Mouse (Mus musculus) liver, embryonic 16.5 days (tissue): ENCODE data around the gene Fxr1. TPM values are rescaled to one million over a fixed set of nuclear protein-coding genes. Genes with fewer than 3 reads are reported as not detected.
"Not testable (repeated sequence)": the region's sequence is repeated elsewhere in the genome, so short reads cannot be mapped to it uniquely, and the experiment has no call there.

Experiments used
- ATAC-seq: fragments of 200-750 bp; cut with Nextera tagmentation; 2 replicates; pipeline ENCODE4 v1.8.0; 2017; ENCODE audit warnings: low read depth, mild to moderate bottlenecking, moderate number of reproducible peaks, moderate library complexity
- H3K27ac ChIP-seq: fragments of 300-500 bp; sonication (generic); 2 replicates; pipeline ENCODE4 v1.5.1; 2014; ENCODE audit warnings: mild to moderate bottlenecking, low read length
- H3K27me3 ChIP-seq: fragments of 300-500 bp; sonication (generic); 2 replicates; pipeline ENCODE4 v1.6.1; 2014; ENCODE audit warnings: low read depth, low read length, mixed read lengths; ENCODE audit not compliant: control insufficient read depth, insufficient read depth
- H3K36me3 ChIP-seq: fragments of 300-500 bp; sonication (generic); 2 replicates; pipeline ENCODE4 v1.6.1; 2014; ENCODE audit warnings: mild to moderate bottlenecking; ENCODE audit not compliant: control insufficient read depth, insufficient read depth
- H3K4me1 ChIP-seq: fragments of 300-500 bp; sonication (generic); 2 replicates; pipeline ENCODE4 v1.6.1; 2014; ENCODE audit warnings: low read depth, low read length, mixed read lengths; ENCODE audit not compliant: control insufficient read depth
- H3K4me2 ChIP-seq: fragments of 300-500 bp; sonication (generic); 2 replicates; pipeline ENCODE4 v1.6.1; 2014; ENCODE audit warnings: low read depth, low read length, mixed read lengths
- H3K4me3 ChIP-seq: fragments of 300-500 bp; sonication (generic); 2 replicates; pipeline ENCODE4 v1.5.1; 2014; ENCODE audit warnings: low read depth, mild to moderate bottlenecking, low read length
- H3K9ac ChIP-seq: fragments of 300-500 bp; sonication (generic); 2 replicates; pipeline ENCODE4 v1.6.1; 2014; ENCODE audit warnings: low read depth, low read length
- H3K9me3 ChIP-seq: fragments of 300-500 bp; sonication (generic); replicated peaks from 2 replicates; pipeline ENCODE4 v1.6.1; 2016; ENCODE audit warnings: low read length; ENCODE audit not compliant: control insufficient read depth
- WGBS: fragments of 180-500 bp; shearing (Covaris S2); extraction: QIAGEN DNeasy Blood & Tissue Kit; methylation state at CpG from one replicate; pipeline ENCODE4 v1.1.7; 2014; ENCODE audit not compliant: insufficient replicate concordance; 5-methylcytosine and 5-hydroxymethylcytosine counted together
- polyA plus RNA-seq: library from polyadenylated mRNA; unstranded; fragments of >200 nt; fragmentation: Nextera tagmentation; extraction: Ambion mirVana; gene quantifications from 2 replicates; pipeline ENCODE4 v1.2.1, GENCODE M21; 2015

Fxr1 gene
- polyA plus RNA-seq = 21.0 and 23.6 TPM in 2 replicates

DNA sequence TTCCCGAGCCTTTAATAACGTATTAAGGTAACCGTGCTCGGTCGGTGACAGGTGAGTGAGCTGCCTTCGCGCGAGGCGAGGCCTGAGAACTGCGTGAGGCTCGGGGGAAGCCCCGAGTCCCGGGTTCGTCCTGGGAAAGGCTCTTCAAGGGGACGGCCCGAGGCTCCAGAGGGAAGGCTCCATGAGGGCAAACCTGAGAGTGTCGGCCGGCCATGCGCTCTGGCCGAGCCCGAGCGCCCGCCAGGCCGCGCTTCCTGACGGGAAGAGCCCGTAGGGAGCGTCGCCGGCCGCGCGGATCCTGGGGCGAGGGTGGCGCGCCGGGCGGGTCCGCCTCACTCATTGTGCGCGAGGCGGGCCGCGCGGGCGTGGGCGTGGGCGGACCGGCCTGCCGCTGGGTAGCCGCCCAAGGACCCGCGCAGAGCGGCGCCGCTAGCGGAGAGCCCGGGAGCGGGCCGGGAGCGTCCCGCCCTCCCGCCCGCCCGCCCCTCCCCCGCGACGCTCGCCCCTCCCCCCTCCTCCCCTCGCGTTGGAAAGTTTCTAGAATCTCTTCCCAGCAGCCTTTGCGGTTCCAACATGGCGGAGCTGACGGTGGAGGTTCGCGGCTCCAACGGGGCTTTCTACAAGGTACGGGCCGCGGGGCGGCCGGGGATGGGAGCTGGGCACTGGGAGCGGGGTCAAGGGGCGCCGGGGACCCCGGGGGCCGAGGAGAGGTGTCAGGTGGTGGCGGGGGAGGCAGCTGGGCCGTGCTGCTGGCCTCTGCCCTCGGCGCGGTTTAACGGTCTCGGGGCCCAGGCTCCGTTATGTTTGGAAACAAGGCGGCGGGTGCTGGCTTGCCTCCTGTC is at the start of gene Fxr1:
TSS of gene Fxr1 (plus strand) at position 404 of the 842 bp plus-strand sequence.
- Histone ChIP-seq H3K9ac (peak within 1 kb of the TSS; percentile 100), H3K4me2 (peak within 1 kb of the TSS; percentile 80), H3K4me3 (peak within 1 kb of the TSS; percentile 83), H3K27ac (peak within 1 kb of the TSS; percentile 93), H3K4me1 (peaks cover 16% of the 10 kb centered on the region), H3K27me3 (no peaks in the 10 kb centered on the region), H3K36me3 (no peaks in the 10 kb centered on the region), H3K9me3 (no peaks in the 10 kb centered on the region)
- peak; percentile 99 for ATAC-seq
- under 1% methylated on average over 77 of the region's 97 CpGs for WGBS

DNA sequence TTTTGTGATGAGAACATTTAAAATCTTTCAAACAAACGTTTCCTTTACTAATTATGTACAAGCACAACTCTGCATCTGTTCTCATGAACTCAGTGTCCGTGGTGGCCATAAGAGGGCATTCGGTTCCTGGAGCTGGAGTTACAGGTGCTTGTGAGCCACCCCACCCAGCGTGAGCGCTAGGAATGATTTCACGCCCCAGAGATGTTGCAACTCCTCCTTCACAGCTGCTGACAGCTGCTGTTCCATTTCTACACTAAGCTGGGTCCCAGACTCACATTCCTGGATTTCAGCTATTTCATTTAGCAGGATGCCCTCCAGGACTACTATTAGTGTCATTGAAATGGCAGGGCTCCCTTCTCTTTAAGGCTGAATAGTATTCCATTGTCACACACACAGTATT is 40.3 kb upstream of the Fxr1 start:
- Histone ChIP-seq H3K4me2 (no peak overlapping the region), H3K4me1 (no peaks in the 10 kb centered on the region), H3K9ac (no peak overlapping the region), H3K4me3 (no peak overlapping the region), H3K27me3 (no peaks in the 10 kb centered on the region), H3K9me3 (no peaks in the 10 kb centered on the region), H3K36me3 (no peaks in the 10 kb centered on the region), H3K27ac (no peak overlapping the region)
- no peak for ATAC-seq
- 56% methylated on average over 6 of the region's 6 CpGs for WGBS

DNA sequence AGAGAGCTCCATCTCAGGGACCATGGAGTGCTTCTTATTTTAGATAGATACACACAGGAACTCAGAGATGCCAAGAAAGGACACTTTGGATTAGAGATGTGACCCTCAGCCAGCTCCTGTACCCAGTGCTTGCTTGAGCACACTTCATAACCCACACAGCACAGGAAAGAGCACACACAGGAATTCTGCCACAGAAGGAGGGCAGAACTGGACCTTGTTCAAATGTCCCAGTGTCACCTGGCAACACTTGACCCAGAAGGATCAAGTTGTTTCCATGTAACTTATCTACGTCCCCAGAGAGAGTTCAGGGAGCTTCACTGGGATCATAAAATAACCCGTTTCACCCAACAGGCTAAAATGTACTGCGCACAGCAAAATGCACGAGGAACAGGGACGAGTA is 37.0 kb upstream of the Fxr1 start:
- ATAC-seq = no peak
- H3K9me3 ChIP-seq = no peaks in the 10 kb centered on the region
- 70% methylated on average over 5 of the region's 5 CpGs for WGBS
- no peak overlapping the region for H3K9ac ChIP-seq
- no peaks in the 10 kb centered on the region for H3K27me3 ChIP-seq
- H3K4me2 ChIP-seq = no peak overlapping the region
- no peaks in the 10 kb centered on the region for H3K4me1 ChIP-seq
- H3K27ac ChIP-seq = no peak overlapping the region
- H3K36me3 ChIP-seq = no peaks in the 10 kb centered on the region
- H3K4me3 ChIP-seq = no peak overlapping the region

DNA sequence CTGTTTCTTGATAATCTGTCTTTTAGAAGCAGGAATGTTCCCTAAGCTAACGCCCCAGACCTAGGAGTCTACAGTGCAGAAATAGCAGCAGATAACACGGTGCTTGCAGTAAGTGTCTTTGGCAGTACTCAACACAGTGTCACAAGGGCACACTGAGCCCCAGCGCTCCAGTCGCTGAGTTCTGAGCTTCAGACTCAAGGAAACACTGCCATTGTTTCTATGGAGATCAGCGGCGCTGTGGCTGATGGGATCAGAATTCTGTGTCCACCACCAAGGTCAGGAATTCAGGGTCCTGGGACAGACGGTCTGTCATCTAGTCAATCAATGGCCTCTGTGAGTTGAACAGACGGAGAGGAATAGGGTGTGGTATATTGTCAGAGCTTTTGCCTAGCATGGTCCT is 30.4 kb upstream of the Fxr1 start:
- H3K27me3 ChIP-seq = no peaks in the 10 kb centered on the region
- H3K4me2 ChIP-seq = no peak overlapping the region
- no peak overlapping the region for H3K4me3 ChIP-seq
- no peak overlapping the region for H3K27ac ChIP-seq
- H3K36me3 ChIP-seq = no peaks in the 10 kb centered on the region
- ATAC-seq = no peak
- no peaks in the 10 kb centered on the region for H3K4me1 ChIP-seq
- no peaks in the 10 kb centered on the region for H3K9me3 ChIP-seq
- WGBS = 66% methylated on average over 8 of the region's 8 CpGs
- no peak overlapping the region for H3K9ac ChIP-seq

DNA sequence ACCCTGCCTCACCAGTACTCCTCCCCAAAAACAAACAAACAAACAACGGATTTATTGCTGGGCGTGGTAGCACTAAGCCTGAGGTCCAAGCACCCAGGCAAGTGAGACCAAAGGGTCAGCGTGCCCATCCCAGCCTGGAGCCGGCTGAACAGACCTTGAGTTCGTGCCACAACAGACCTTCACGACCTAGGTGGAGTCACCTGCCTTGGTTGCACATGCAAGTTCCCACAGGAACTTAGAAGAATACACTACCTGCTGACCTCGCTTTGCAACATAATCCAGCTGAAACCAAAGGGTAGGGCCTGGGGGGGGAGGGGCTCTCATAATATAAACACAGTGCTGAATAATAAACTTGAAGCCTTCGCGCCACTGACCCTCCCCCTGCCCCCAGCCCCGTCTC is 29.3 kb upstream of the Fxr1 start:
- no peak for ATAC-seq
- Histone ChIP-seq H3K4me1 (no peaks in the 10 kb centered on the region), H3K9me3 (no peaks in the 10 kb centered on the region), H3K27ac (no peak overlapping the region), H3K36me3 (no peaks in the 10 kb centered on the region), H3K27me3 (no peaks in the 10 kb centered on the region), H3K9ac (no peak overlapping the region), H3K4me3 (no peak overlapping the region), H3K4me2 (no peak overlapping the region)
- WGBS = 57% methylated on average over 10 of the region's 10 CpGs

DNA sequence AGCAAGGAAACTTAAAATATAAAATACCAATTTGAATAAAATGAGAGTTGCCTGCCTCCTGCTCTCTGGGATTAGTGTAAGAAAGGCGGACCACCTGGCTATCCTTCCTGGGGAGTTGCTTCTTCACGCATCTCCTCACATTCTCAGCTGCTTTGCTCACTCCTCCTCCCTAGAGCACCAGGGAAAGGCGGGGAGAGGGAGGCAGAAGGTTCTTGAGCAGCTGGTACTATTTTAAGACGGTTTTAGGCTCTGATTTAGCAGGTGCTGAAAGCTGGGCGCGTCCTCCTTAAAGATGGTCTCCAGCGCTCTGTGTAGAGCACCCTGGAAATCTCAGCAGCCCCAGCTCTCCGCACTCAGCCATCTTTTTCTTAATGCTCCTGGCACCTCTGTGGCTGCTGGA is 28.8 kb upstream of the Fxr1 start:
- Histone ChIP-seq H3K4me2 (no peak overlapping the region), H3K9ac (no peak overlapping the region), H3K27ac (no peak overlapping the region), H3K36me3 (no peaks in the 10 kb centered on the region), H3K9me3 (no peaks in the 10 kb centered on the region), H3K4me1 (no peaks in the 10 kb centered on the region), H3K27me3 (no peaks in the 10 kb centered on the region), H3K4me3 (no peak overlapping the region)
- 52% methylated on average over 8 of the region's 8 CpGs for WGBS
- ATAC-seq = no peak

DNA sequence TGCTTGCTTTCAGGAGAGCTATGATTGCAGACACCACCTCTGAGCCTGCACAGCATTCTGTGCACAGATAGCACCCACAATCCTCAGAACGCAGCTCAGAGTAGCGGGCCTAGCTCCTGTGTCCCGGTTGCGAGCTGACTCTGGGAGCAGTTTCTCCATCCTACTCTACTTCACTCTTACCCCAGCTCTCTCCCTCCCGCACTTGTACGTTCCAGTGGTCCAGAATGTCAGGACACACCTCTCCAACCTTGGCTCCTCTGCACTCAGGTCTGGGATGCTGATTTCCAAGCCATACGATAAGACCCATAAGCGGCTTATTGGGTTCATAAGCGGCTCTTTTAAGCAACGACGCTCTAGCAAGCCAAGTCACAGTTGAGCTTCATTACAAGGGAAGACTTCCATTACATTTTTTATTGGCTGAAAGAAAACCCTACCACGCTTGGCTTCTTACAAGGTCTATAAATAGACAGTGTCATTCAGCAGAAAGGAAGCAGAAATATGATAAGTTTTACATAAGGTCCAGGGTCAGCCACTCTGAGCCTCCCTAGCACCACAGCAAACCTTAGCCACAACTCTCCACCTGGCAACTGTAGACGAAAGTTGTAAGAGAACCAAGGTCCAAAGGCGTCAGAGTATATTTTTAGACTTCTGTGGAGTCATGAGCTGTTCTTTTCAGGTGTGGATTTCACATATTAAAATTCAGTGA is 26.2 kb upstream of the Fxr1 start:
- H3K36me3 ChIP-seq = no peaks in the 10 kb centered on the region
- no peak overlapping the region for H3K4me3 ChIP-seq
- H3K27ac ChIP-seq = no peak overlapping the region
- 73% methylated on average over 14 of the region's 14 CpGs for WGBS
- no peaks in the 10 kb centered on the region for H3K27me3 ChIP-seq
- H3K4me2 ChIP-seq = no peak overlapping the region
- no peaks in the 10 kb centered on the region for H3K9me3 ChIP-seq
- H3K4me1 ChIP-seq = no peaks in the 10 kb centered on the region
- no peak overlapping the region for H3K9ac ChIP-seq
- ATAC-seq = no peak

DNA sequence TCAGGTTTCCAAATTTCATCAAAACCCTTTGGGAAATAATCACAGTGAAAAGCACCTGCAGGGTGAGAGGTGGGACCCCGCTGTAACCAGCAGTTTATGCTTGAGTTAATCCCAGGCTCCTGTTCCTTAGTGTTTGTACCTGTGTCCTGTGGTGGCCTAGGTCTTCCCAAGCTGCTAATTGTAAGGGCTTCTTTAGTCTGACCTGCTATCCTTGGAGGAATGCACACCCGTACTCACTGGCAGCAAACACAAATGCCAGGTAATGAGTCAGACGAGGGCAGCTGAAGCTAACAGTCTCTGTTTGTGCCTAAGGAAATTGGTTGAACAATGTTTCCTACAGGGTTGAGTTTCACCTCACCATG is 25.6 kb upstream of the Fxr1 start:
- Histone ChIP-seq H3K27ac (no peak overlapping the region), H3K4me2 (no peak overlapping the region)
- no peak for ATAC-seq

DNA sequence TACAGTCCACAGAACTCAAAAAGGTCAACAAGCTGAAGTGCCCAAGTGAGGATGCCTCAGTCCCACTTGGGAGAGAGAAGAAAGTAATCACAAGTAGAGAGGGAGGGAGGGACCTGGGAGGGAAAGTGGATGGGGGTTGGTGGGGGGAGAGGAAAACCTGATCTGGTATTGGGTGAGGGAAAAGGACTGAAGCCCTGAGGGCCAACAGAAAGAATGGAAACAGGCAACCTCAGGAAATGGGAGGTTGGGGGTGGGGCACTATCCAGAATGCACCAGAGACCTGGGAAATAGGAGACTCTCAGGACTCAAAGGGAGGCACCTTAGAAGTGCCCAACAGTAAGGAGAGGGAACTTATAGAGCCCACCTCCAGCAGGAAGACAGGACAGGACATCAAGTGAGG is 18.1 kb upstream of the Fxr1 start:
- not testable (repeated sequence) for H3K27me3 ChIP-seq, H3K4me3 ChIP-seq, H3K4me1 ChIP-seq, H3K36me3 ChIP-seq, ATAC-seq, H3K9me3 ChIP-seq, H3K9ac ChIP-seq, H3K27ac ChIP-seq, H3K4me2 ChIP-seq

More for the DNA sequence above, 25.6 kb upstream of the Fxr1 start:
- H3K9ac ChIP-seq = no peak overlapping the region
- no peaks in the 10 kb centered on the region for H3K27me3 ChIP-seq
- no peaks in the 10 kb centered on the region for H3K36me3 ChIP-seq
- 53% methylated on average over 3 of the region's 3 CpGs for WGBS
- H3K4me1 ChIP-seq = no peaks in the 10 kb centered on the region
- H3K4me3 ChIP-seq = no peak overlapping the region
- no peaks in the 10 kb centered on the region for H3K9me3 ChIP-seq
